Mouse (Mus musculus) C2C12 (cell line): Measurements from ENCODE around the gene Ttyh2. TPM values are rescaled to one million over a fixed set of nuclear protein-coding genes. Genes with fewer than 3 reads are reported as not detected.

Experiments used
- H3K27me3 ChIP-seq: one replicate; pipeline ENCODE4 v1.6.1; 2011; ENCODE audit not compliant: control insufficient read depth, insufficient read depth, insufficient read length
- H3K36me3 ChIP-seq: one replicate; pipeline ENCODE4 v1.6.1; 2011; ENCODE audit not compliant: control insufficient read depth, insufficient read depth
- H3K4me3 ChIP-seq: one replicate; pipeline ENCODE4 v1.5.1; 2011; ENCODE audit warnings: mild to moderate bottlenecking, control low read depth; ENCODE audit not compliant: poor library complexity, insufficient read depth, severe bottlenecking
- H3K79me2 ChIP-seq: one replicate; pipeline ENCODE4 v1.6.1; 2011; ENCODE audit not compliant: control insufficient read depth, insufficient read depth
- H3K79me3 ChIP-seq: one replicate; pipeline ENCODE4 v1.6.1; 2011; ENCODE audit warnings: low read depth, control low read depth
- H3ac ChIP-seq: one replicate; pipeline ENCODE3; 2011; ENCODE audit warnings: low read depth; ENCODE audit not compliant: control insufficient read depth, insufficient read length
- CEBPB ChIP-seq: IDR thresholded peaks from one replicate; pipeline ENCODE4 v1.6.1; 2011; ENCODE audit warnings: low read depth, mild to moderate bottlenecking, control low read depth, moderate library complexity
- CTCF ChIP-seq: IDR thresholded peaks from one replicate; pipeline ENCODE4 v1.5.1; 2011; ENCODE audit not compliant: control insufficient read depth, insufficient read depth, insufficient read length
- FOSL1 ChIP-seq: IDR thresholded peaks from one replicate; pipeline ENCODE4 v1.8.0; 2011; ENCODE audit warnings: mild to moderate bottlenecking, low read length; ENCODE audit not compliant: poor library complexity, insufficient read depth, severe bottlenecking
- MAX ChIP-seq: IDR thresholded peaks from one replicate; pipeline ENCODE4 v1.6.1; 2011; ENCODE audit warnings: mild to moderate bottlenecking, control low read depth
- MYOD1 ChIP-seq: IDR thresholded peaks from one replicate; pipeline ENCODE4 v1.6.1; 2011; ENCODE audit warnings: low read depth; ENCODE audit not compliant: control insufficient read depth, insufficient read length
- MYOG ChIP-seq: IDR thresholded peaks from one replicate; pipeline ENCODE4 v1.6.1; 2011; ENCODE audit not compliant: control insufficient read depth, insufficient read length; ENCODE audit errors: extremely low read depth
- USF1 ChIP-seq: IDR thresholded peaks from one replicate; pipeline ENCODE4 v1.6.1; 2011; ENCODE audit warnings: low read depth, mild to moderate bottlenecking, control low read depth, moderate library complexity
- polyA plus RNA-seq: library from polyadenylated mRNA; unstranded; fragments of >200 nt; fragmentation: generic; extraction: Trizol; gene quantifications from one replicate; pipeline ENCODE4 v1.2.1, GENCODE M21; 2012; ENCODE audit warnings: missing spikeins

The Ttyh2 gene
- polyA plus RNA-seq, 1 experiment = 20.1 TPM

- Histone ChIP-seq H3ac (peak within 1 kb of the TSS; percentile 28), H3K36me3 (no peaks in the 10 kb centered on the region), H3K79me2 (no peaks in the 10 kb centered on the region), H3K4me3 (no peak within 1 kb of the TSS), H3K79me3 (no peaks in the 10 kb centered on the region), H3K27me3 (peaks cover 5% of the 10 kb centered on the region)
- peak; percentile 4 for TF ChIP-seq MYOD1
- no peak for TF ChIP-seq MAX
- TF ChIP-seq CEBPB = no peak
Measured at GRCm38 (mm10) chr11:114764820-114765818, 89.9 kb downstream of the Ttyh2 start, which contains the start of gene Kif19a. Kif19a (plus strand) TSS chr11:114765388.

DNA sequence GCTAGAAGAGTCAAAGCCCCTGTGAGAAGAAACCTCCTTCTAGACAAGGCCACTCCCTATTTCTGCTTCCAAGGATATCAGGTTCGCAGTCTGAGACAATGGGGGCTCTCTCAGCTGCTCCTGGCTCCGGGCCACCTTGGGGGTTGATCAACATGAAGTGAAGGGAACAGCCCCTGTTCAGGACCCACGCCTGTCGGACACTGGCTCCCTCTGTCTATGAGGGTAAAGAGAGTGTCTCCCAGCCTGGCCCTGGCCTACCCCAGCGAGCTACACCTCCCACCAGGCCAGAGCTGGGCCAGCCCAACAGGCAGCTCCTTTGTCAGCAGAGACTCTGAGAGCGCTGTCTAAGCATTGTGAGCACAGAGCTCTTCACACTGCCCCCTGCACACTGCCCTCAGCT, 94.7 kb downstream of the Ttyh2 start:
- Histone ChIP-seq H3K36me3 (no peaks in the 10 kb centered on the region), H3K27me3 (peaks cover 5% of the 10 kb centered on the region), H3K4me3 (no peak overlapping the region), H3K79me2 (no peaks in the 10 kb centered on the region), H3ac (no peak overlapping the region), H3K79me3 (no peaks in the 10 kb centered on the region)
- TF ChIP-seq CEBPB (no peak), FOSL1 (no peak), MYOD1 (no peak), MAX (no peak), USF1 (no peak), CTCF (no peak), MYOG (no peak)

Other genes with a start within 250 kb of the Ttyh2 start
- 3,802 TPM for gene Rpl38, start 6.9 kb upstream of the Ttyh2 start, polyA plus RNA-seq
- 0.27 TPM for gene Dnaic2, start 52.0 kb downstream of the Ttyh2 start, polyA plus RNA-seq
- 0.25 TPM for gene Kif19a, start 90.0 kb downstream of the Ttyh2 start, polyA plus RNA-seq
- 0.49 TPM for gene Btbd17, start 120.5 kb downstream of the Ttyh2 start, polyA plus RNA-seq
- not detected for gene Gpr142, start 123.5 kb downstream of the Ttyh2 start, polyA plus RNA-seq
- gene Gprc5c, start 175.7 kb downstream of the Ttyh2 start, polyA plus RNA-seq = 0.75 TPM
- 0.02 TPM for gene Cd300a, start 214.6 kb downstream of the Ttyh2 start, polyA plus RNA-seq